ENCODE assay signal across 9 mouse cellular contexts in the genomic region with DNA sequence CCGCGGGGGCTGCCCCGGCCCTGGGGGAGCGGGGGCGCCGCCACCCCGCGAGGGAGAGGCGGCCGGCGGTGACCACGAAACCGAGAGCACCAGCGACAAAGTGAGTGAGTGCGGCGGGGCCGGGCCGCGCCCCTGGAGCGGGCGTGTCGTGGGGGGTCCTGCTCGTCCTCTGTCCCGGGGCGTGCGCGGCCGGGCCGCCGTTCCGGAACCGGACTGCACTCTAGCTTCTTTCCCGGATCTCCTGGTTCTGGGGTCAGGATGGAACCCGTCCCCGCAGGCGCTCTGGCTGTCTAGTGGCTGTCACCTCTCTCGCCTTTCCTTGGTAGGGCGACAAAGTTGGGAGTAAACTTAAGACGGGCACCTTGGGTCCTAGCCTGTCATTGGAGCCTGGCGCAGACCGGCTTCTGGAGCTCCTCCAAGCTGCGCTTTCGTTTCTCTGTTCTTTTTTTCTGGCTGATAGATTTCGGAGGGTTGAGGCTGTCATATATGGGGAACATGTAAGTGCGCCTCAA. TPM values are rescaled to one million over a fixed set of nuclear protein-coding genes. Genes with fewer than 3 reads are reported as not detected.
DNase-seq lines count a peak whose midpoint lies in the region; ATAC-seq and TF ChIP-seq lines count a peak whose summit lies in the region.
"Had no signal": no experiment of that assay in that cellular context is flagged by ENCODE, and none has a peak within 500 bp of the region (broad histone marks: within the 10 kb centered on the region; RNA-seq: fewer than 3 reads in every experiment).

No protein-coding gene starts in this region.

- H3K9ac ChIP-seq in hindbrain, embryonic 15.5 days, result peak overlapping the region; percentile 67
- H3K9ac ChIP-seq in liver, embryonic 12.5 days, result peak overlapping the region; percentile 9; the same call in 1 of the 2 replicates

- TF ChIP-seq CTCF in brain, embryonic 14.5 days (IDR thresholded peaks at IDR 0.05; ENCODE audit: borderline replicate concordance, extremely low read depth, insufficient read depth, insufficient read length), result no peak

- H3K36me3 ChIP-seq in hindbrain, embryonic 15.5 days, result no peaks in the 10 kb centered on the region
- no peaks in the 10 kb centered on the region for H3K36me3 ChIP-seq in liver, embryonic 12.5 days

- no peak for TF ChIP-seq POLR2A in brain, embryonic 14.5 days (IDR thresholded peaks at IDR 0.05; ENCODE audit: borderline replicate concordance, extremely low read depth, insufficient read depth, insufficient read length, poor library complexity, severe bottlenecking)

- H3K4me2 ChIP-seq in hindbrain, embryonic 15.5 days, result peak overlapping the region; percentile 100
- peak overlapping the region; percentile 90 for H3K4me2 ChIP-seq in liver, embryonic 12.5 days

- no peak overlapping the region for H3K27ac ChIP-seq in hindbrain, embryonic 15.5 days (replicated peaks)
- no peak overlapping the region for H3K27ac ChIP-seq in liver, embryonic 12.5 days

- DNase-seq in frontal cortex, postnatal 14 days (ENCODE audit: low spot score in 2 of 2), result no peak
- DNase-seq in brain, embryonic 14.5 days (ENCODE audit: low read depth), result peak; percentile 31
- DNase-seq in forelimb bud, embryonic 11.5 days (ENCODE audit: low read depth, low spot score), result peak; percentile 14
- peak; percentile 55 for DNase-seq in neural tube, embryonic 10.5 days (ENCODE audit: extremely low spot score, low spot score)
- no peak for DNase-seq in c-Kit-positive CD71-positive TER-119-positive erythroid progenitor cells, embryonic 14.5 days (ENCODE audit: low spot score)

- H3K4me1 ChIP-seq in hindbrain, embryonic 15.5 days (replicated peaks), result peaks cover 15% of the 10 kb centered on the region
- peaks cover 16% of the 10 kb centered on the region for H3K4me1 ChIP-seq in liver, embryonic 12.5 days

- H3K9me3 ChIP-seq in hindbrain, embryonic 15.5 days, result no peaks in the 10 kb centered on the region
- H3K9me3 ChIP-seq in liver, embryonic 12.5 days (replicated peaks), result no peaks in the 10 kb centered on the region

- WGBS in hindbrain, embryonic 15.5 days, result 2% methylated on average over 37 of the region's 45 CpGs
- WGBS in liver, embryonic 12.5 days (ENCODE audit: insufficient replicate concordance), result under 1% methylated on average over 42 of the region's 45 CpGs

- H3K27me3 ChIP-seq in hindbrain, embryonic 15.5 days, result peaks cover 54% of the 10 kb centered on the region
- peaks cover 89% of the 10 kb centered on the region for H3K27me3 ChIP-seq in liver, embryonic 12.5 days (replicated peaks)

- H3K4me3 ChIP-seq in hindbrain, embryonic 15.5 days, result peak overlapping the region; percentile 84
- peak overlapping the region; percentile 60 for H3K4me3 ChIP-seq in liver, embryonic 12.5 days
- H3K4me3 ChIP-seq: myocyte had no signal

- peak; percentile 5 for ATAC-seq in frontal cortex, adult (ENCODE audit: low TSS enrichment)
- peak; percentile 66; the same call in 1 of the 2 replicates for ATAC-seq in hindbrain, embryonic 15.5 days (ENCODE audit: low FRiP score, low read depth)
- ATAC-seq in liver, embryonic 12.5 days, result peak; percentile 34

RNA-seq across cellular contexts. Expression of a gene that starts 0.5 kb away (rescaled TPM):
- polyA plus RNA-seq in brain, embryonic 14.5 days (2012; rRNA removed), result 4.6 and 7.8 TPM in 2 replicates
- 6.2 and 6.8 TPM in 2 replicates for polyA plus RNA-seq in hindbrain, embryonic 15.5 days (2015; fragmentation: Nextera tagmentation; extraction: Ambion mirVana)
- polyA plus RNA-seq in liver, embryonic 12.5 days (2016; fragmentation: Nextera tagmentation; extraction: Ambion mirVana), result 0.42 and 0.68 TPM in 2 replicates
- polyA plus RNA-seq: myocyte had no signal

Comparison
In these comparisons a context has a peak if more than half of its experiments do, and no peak if none do; other contexts are left out.
1. ATAC-seq: peak in every context shown above with its lines; median percentile 66 in hindbrain, embryonic 15.5 days; 34 in liver, embryonic 12.5 days; 5 in frontal cortex, adult.
2. DNase-seq: peak in brain, embryonic 14.5 days (single experiment), forelimb bud, embryonic 11.5 days (single experiment) and neural tube, embryonic 10.5 days (single experiment); none in frontal cortex, postnatal 14 days (0 of 2) and c-Kit-positive CD71-positive TER-119-positive erythroid progenitor cells, embryonic 14.5 days (single experiment).